Mouse (Mus musculus): Measurements from ENCODE around the gene Ebf1. TPM values are rescaled to one million over a fixed set of nuclear protein-coding genes. Genes with fewer than 3 reads are reported as not detected.

The Ebf1 gene
- polyA plus RNA-seq, 1 experiment: 2.7 TPM

GRCm38 (mm10) chr11:44710861-44711260 is 93.7 kb downstream of the Ebf1 start:
- no peaks in the 10 kb centered on the region for H3K36me3 ChIP-seq (ENCODE audit: control insufficient read depth, insufficient read depth)
- H3ac ChIP-seq (ENCODE audit: control insufficient read depth, insufficient read length): no peak overlapping the region
- no peak for TF ChIP-seq E2F4 (IDR thresholded peaks at IDR 0.05; ENCODE audit: insufficient read depth)
- TF ChIP-seq MYOG (IDR thresholded peaks at IDR 0.05; ENCODE audit: control insufficient read depth in 1 of 3, insufficient read depth in 1 of 3, insufficient read length in 2 of 3, low read depth in 2 of 3): no peak
- no peak for TF ChIP-seq REST (IDR thresholded peaks at IDR 0.05; ENCODE audit: insufficient read depth, insufficient read length)
- TF ChIP-seq CEBPB (IDR thresholded peaks at IDR 0.05; ENCODE audit: insufficient read depth, poor library complexity, severe bottlenecking): no peak
- TF ChIP-seq POLR2A (IDR thresholded peaks at IDR 0.05; ENCODE audit: insufficient read length, low read depth): no peak
- TF ChIP-seq USF1 (IDR thresholded peaks at IDR 0.05; ENCODE audit: low read depth): no peak
- no peak for TF ChIP-seq TCF12 (IDR thresholded peaks at IDR 0.05; ENCODE audit: insufficient read depth, poor library complexity, severe bottlenecking)
- no peak for TF ChIP-seq MAX (IDR thresholded peaks at IDR 0.05; ENCODE audit: low read depth)
- no peak for TF ChIP-seq TCF3 (IDR thresholded peaks at IDR 0.05; ENCODE audit: insufficient read length, low read depth)
- no peak for TF ChIP-seq POLR2AphosphoS2 (IDR thresholded peaks at IDR 0.05; ENCODE audit: insufficient read length, low read depth)
- TF ChIP-seq MYOD1 (IDR thresholded peaks at IDR 0.05; ENCODE audit: control insufficient read depth in 1 of 3, insufficient read length in 2 of 3, low read depth in 2 of 3): no peak
- TF ChIP-seq SRF (IDR thresholded peaks at IDR 0.05; ENCODE audit: control insufficient read depth, insufficient read length, low read depth): no peak
- H3K4me2 ChIP-seq (ENCODE audit: low read depth): no peak overlapping the region
- no peaks in the 10 kb centered on the region for H3K27me3 ChIP-seq (ENCODE audit: control insufficient read depth, insufficient read depth, insufficient read length)
- H3K4me3 ChIP-seq: no peak overlapping the region
- no peaks in the 10 kb centered on the region for H3K79me2 ChIP-seq (ENCODE audit: control insufficient read depth, insufficient read depth)

GRCm38 (mm10) chr11:44714188-44714587 is 97.1 kb downstream of the Ebf1 start:
- TF ChIP-seq SRF (IDR thresholded peaks at IDR 0.05; ENCODE audit: control insufficient read depth, insufficient read length, low read depth) (no peak), TCF3 (IDR thresholded peaks at IDR 0.05; ENCODE audit: insufficient read length, low read depth) (no peak), CEBPB (IDR thresholded peaks at IDR 0.05; ENCODE audit: insufficient read depth, poor library complexity, severe bottlenecking) (no peak), USF1 (IDR thresholded peaks at IDR 0.05; ENCODE audit: low read depth) (no peak)
- H3K36me3 ChIP-seq (ENCODE audit: control insufficient read depth, insufficient read depth): no peaks in the 10 kb centered on the region
- H3K79me2 ChIP-seq (ENCODE audit: control insufficient read depth, insufficient read depth): no peaks in the 10 kb centered on the region
- no peak overlapping the region for H3ac ChIP-seq (ENCODE audit: control insufficient read depth, insufficient read length)
- H3K4me3 ChIP-seq: no peak overlapping the region
- no peak overlapping the region for H3K4me2 ChIP-seq (ENCODE audit: low read depth)
- no peaks in the 10 kb centered on the region for H3K27me3 ChIP-seq (ENCODE audit: control insufficient read depth, insufficient read depth, insufficient read length)

- Histone ChIP-seq H3K79me2 (ENCODE audit: control insufficient read depth, insufficient read depth) (no peaks in the 10 kb centered on the region), H3ac (ENCODE audit: control insufficient read depth, insufficient read length) (no peak overlapping the region), H3K4me2 (ENCODE audit: low read depth) (no peak overlapping the region), H3K36me3 (ENCODE audit: control insufficient read depth, insufficient read depth) (no peaks in the 10 kb centered on the region), H3K27me3 (ENCODE audit: control insufficient read depth, insufficient read depth, insufficient read length) (no peaks in the 10 kb centered on the region), H3K4me3 (no peak overlapping the region)
- TF ChIP-seq REST (IDR thresholded peaks at IDR 0.05; ENCODE audit: insufficient read depth, insufficient read length) (no peak), CEBPB (IDR thresholded peaks at IDR 0.05; ENCODE audit: insufficient read depth, poor library complexity, severe bottlenecking) (no peak), POLR2A (IDR thresholded peaks at IDR 0.05; ENCODE audit: insufficient read length, low read depth) (no peak), SRF (IDR thresholded peaks at IDR 0.05; ENCODE audit: control insufficient read depth, insufficient read length, low read depth) (no peak), MYOG (IDR thresholded peaks at IDR 0.05; ENCODE audit: control insufficient read depth in 1 of 3, insufficient read depth in 1 of 3, insufficient read length in 2 of 3, low read depth in 2 of 3) (no peak), MAX (IDR thresholded peaks at IDR 0.05; ENCODE audit: low read depth) (no peak), E2F4 (IDR thresholded peaks at IDR 0.05; ENCODE audit: insufficient read depth) (no peak), TCF12 (IDR thresholded peaks at IDR 0.05; ENCODE audit: insufficient read depth, poor library complexity, severe bottlenecking) (no peak), TCF3 (IDR thresholded peaks at IDR 0.05; ENCODE audit: insufficient read length, low read depth) (no peak), POLR2AphosphoS2 (IDR thresholded peaks at IDR 0.05; ENCODE audit: insufficient read length, low read depth) (no peak), MYOD1 (IDR thresholded peaks at IDR 0.05; ENCODE audit: control insufficient read depth in 1 of 3, insufficient read length in 2 of 3, low read depth in 2 of 3) (no peak)
Observed at GRCm38 (mm10) chr11:44715776-44716175, 98.7 kb downstream of the Ebf1 start.

- H3K79me2 ChIP-seq (ENCODE audit: control insufficient read depth, insufficient read depth): no peaks in the 10 kb centered on the region
- no peak for TF ChIP-seq MAX (IDR thresholded peaks at IDR 0.05; ENCODE audit: low read depth)
Observed at GRCm38 (mm10) chr11:44716928-44717327, 99.8 kb downstream of the Ebf1 start.

GRCm38 (mm10) chr11:44717636-44718035 is 100.5 kb downstream of the Ebf1 start:
- no peaks in the 10 kb centered on the region for H3K79me2 ChIP-seq (ENCODE audit: control insufficient read depth, insufficient read depth)
- H3K36me3 ChIP-seq (ENCODE audit: control insufficient read depth, insufficient read depth): no peaks in the 10 kb centered on the region
- TF ChIP-seq MYOD1 (IDR thresholded peaks at IDR 0.05; ENCODE audit: control insufficient read depth in 1 of 3, insufficient read length in 2 of 3, low read depth in 2 of 3) (no peak), USF1 (IDR thresholded peaks at IDR 0.05; ENCODE audit: low read depth) (no peak), POLR2A (IDR thresholded peaks at IDR 0.05; ENCODE audit: insufficient read length, low read depth) (no peak), SRF (IDR thresholded peaks at IDR 0.05; ENCODE audit: control insufficient read depth, insufficient read length, low read depth) (no peak), MYOG (IDR thresholded peaks at IDR 0.05; ENCODE audit: control insufficient read depth in 1 of 3, insufficient read depth in 1 of 3, insufficient read length in 2 of 3, low read depth in 2 of 3) (no peak), CEBPB (IDR thresholded peaks at IDR 0.05; ENCODE audit: insufficient read depth, poor library complexity, severe bottlenecking) (no peak), TCF12 (IDR thresholded peaks at IDR 0.05; ENCODE audit: insufficient read depth, poor library complexity, severe bottlenecking) (no peak), MAX (IDR thresholded peaks at IDR 0.05; ENCODE audit: low read depth) (no peak), REST (IDR thresholded peaks at IDR 0.05; ENCODE audit: insufficient read depth, insufficient read length) (no peak), POLR2AphosphoS2 (IDR thresholded peaks at IDR 0.05; ENCODE audit: insufficient read length, low read depth) (no peak), TCF3 (IDR thresholded peaks at IDR 0.05; ENCODE audit: insufficient read length, low read depth) (no peak), E2F4 (IDR thresholded peaks at IDR 0.05; ENCODE audit: insufficient read depth) (no peak)
- no peak overlapping the region for H3K4me2 ChIP-seq (ENCODE audit: low read depth)
- no peak overlapping the region for H3K4me3 ChIP-seq
- no peaks in the 10 kb centered on the region for H3K27me3 ChIP-seq (ENCODE audit: control insufficient read depth, insufficient read depth, insufficient read length)
- H3ac ChIP-seq (ENCODE audit: control insufficient read depth, insufficient read length): no peak overlapping the region

More at GRCm38 (mm10) chr11:44716928-44717327, 99.8 kb downstream of the Ebf1 start:
- no peak overlapping the region for H3K4me3 ChIP-seq
- no peaks in the 10 kb centered on the region for H3K36me3 ChIP-seq (ENCODE audit: control insufficient read depth, insufficient read depth)
- no peak overlapping the region for H3ac ChIP-seq (ENCODE audit: control insufficient read depth, insufficient read length)
- H3K4me2 ChIP-seq (ENCODE audit: low read depth): no peak overlapping the region
- no peaks in the 10 kb centered on the region for H3K27me3 ChIP-seq (ENCODE audit: control insufficient read depth, insufficient read depth, insufficient read length)

Measured in myocyte (in vitro differentiated cells).